Mouse (Mus musculus) hematopoietic stem cell, adult 5-6 weeks (primary cell): ENCODE measurements around the gene Nvl. TPM values are rescaled to one million over a fixed set of nuclear protein-coding genes. Genes with fewer than 3 reads are reported as not detected.

Experiments used
- ATAC-seq, 2 experiments: fragments of 125-278 bp in 1 of 2; replicated peaks in 1 of 2; 2 replicates each; pipeline ENCODE4 v1.8.0; 2016 to 2017; ENCODE audit warnings: inconsistent platforms in 2 of 2, mild to moderate bottlenecking in 2 of 2, moderate number of reproducible peaks in 2 of 2, low read depth in 1 of 2, moderate TSS enrichment in 1 of 2; ENCODE audit not compliant: low FRiP score in 2 of 2, poor library complexity in 2 of 2, severe bottlenecking in 2 of 2, insufficient read depth in 1 of 2, low TSS enrichment in 1 of 2
- total RNA-seq: library from RNA; stranded (forward); fragments of 172-1452, 232-1000 nt; gene quantifications from 2 replicates; pipeline ENCODE4 v1.2.3, GENCODE M21; 2017

Gene Nvl
- total RNA-seq, 1 experiment from 2014 or later: 27.7 TPM

- no peak for ATAC-seq
Measured at GRCm38 (mm10) chr1:181117112-181117511, 26.9 kb downstream of the Nvl start.

DNA sequence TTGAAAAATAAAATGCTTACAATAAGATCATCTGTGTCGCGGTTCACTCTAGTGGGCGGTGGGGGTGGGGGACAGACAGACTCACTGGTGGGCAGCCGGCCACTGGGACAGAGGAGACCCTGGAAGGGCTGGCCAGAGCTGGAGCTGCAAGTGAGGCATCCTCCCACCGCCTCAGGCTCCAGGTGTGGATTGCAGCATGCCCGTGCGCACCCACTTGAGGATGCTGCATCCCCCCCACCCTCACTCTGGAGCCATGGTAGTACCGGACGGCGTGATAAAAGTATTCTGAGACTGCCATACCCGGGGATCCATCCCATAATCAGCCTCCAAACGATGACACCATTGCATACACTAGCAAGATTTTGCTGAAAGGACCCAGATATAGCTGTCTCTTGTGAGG lies 54.0 kb downstream of the Nvl start:
- ATAC-seq: no peak

- no peak for ATAC-seq
Measured at GRCm38 (mm10) chr1:181084021-181084420, 60.0 kb downstream of the Nvl start.

DNA sequence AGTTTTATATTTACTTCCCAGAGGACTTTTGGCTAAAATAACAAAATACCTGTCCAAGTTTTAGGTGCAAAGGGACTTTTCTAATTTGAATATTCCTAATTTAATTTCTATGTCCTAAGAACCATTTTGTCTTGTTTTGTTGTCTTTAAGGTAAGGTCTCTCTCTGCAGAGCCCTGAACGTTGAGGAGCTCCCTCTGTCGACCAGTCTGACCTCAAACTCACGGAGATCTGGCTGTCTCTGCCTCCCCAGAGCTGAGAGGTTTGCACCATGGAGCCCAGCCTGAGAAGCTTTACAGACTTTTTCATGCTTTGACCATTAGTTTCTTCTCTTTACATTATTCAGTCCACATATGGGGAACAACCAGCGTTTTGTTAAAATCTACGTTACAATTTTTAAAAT lies 70.9 kb downstream of the Nvl start:
- ATAC-seq: no peak

GRCm38 (mm10) chr1:181069671-181070070 lies 74.3 kb downstream of the Nvl start:
- ATAC-seq: no peak

- no peak for ATAC-seq
Measured at GRCm38 (mm10) chr1:181068344-181068743, 75.7 kb downstream of the Nvl start.

- ATAC-seq: no peak
Measured at GRCm38 (mm10) chr1:181064648-181065047, 79.4 kb downstream of the Nvl start.

- no peak for ATAC-seq
Measured at GRCm38 (mm10) chr1:181063991-181064390, 80.0 kb downstream of the Nvl start.

- ATAC-seq: no peak
Measured at GRCm38 (mm10) chr1:181061784-181062485, 82.1 kb downstream of the Nvl start.

- ATAC-seq: no peak
Measured at GRCm38 (mm10) chr1:181052898-181053297, 91.1 kb downstream of the Nvl start.

DNA sequence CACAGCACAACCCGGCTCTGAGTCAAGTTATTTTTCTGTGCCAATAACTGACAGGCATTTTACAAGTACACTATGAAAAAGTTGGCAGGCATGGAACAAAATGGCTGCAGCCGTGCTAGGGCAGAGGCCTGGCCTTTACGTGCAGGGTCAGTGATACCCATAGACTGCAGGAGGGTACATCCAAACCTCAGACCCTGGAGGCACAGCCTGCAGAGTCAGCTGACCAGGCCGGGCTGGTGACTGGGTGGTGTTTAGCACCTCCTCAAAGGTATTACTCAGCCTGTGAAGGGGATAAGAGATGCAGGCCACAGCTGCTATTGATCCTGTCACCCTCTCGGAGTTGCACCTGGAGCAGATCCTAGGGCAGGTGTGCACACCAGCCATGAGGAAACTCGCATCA lies 93.1 kb downstream of the Nvl start, which contains the start of gene 9130409I23Rik:
Gene 9130409I23Rik (plus strand): TSS at position 301 of the 400 bp plus-strand sequence.
- no peak for ATAC-seq

- no peak for ATAC-seq
Measured at GRCm38 (mm10) chr1:181049328-181049842, 94.6 kb downstream of the Nvl start.

DNA sequence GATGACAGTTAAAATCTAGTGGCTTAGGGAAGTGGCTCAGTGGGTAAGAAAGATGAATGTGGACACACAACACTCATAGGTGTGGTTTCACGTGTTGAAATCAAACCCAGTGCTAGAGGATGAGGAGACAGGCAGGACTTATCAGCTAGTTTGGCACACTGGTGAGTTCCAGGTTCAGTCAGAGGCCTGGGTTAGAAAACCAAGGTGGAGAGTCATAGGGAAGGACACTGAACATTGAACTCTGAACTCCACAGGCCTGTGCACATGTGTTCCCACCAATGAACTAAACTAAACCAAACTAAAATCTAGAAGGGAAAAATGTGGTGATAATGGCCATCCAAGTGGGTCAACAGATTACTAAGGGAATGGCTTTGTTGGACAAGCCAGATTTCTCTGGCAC lies 96.5 kb downstream of the Nvl start:
- ATAC-seq: no peak

- peak; percentile 42 to 45; a peak in 1 of 4 replicates for ATAC-seq
Measured at GRCm38 (mm10) chr1:181039652-181040051, 104.4 kb downstream of the Nvl start.

GRCm38 (mm10) chr1:181037623-181038022 lies 106.4 kb downstream of the Nvl start:
- ATAC-seq: peak in 1 of 2 experiments; percentile 32; a peak in 1 of 4 replicates

Other genes starting within 250 kb of the Nvl start
- 21.5 and 25.4 TPM in 2 replicates for gene Pycr2, start 239.9 kb downstream of the Nvl start, total RNA-seq
- 0.45 and 2.9 TPM in 2 replicates for gene Lefty1, start 209.2 kb downstream of the Nvl start, total RNA-seq
- 21.8 and 25.5 TPM in 2 replicates for gene Tmem63a, start 201.9 kb downstream of the Nvl start, total RNA-seq
- 3.9 TPM in 2 replicates for gene Ephx1, start 123.3 kb downstream of the Nvl start, total RNA-seq
- gene 9130409I23Rik, start 93.0 kb downstream of the Nvl start, total RNA-seq: not detected in 2 replicates
- 68.4 and 80.9 TPM in 2 replicates for gene Cnih4, start 489 bp upstream of the Nvl start, total RNA-seq
- gene Wdr26, start 67.8 kb upstream of the Nvl start, total RNA-seq: 95.9 and 106 TPM in 2 replicates
- gene Cnih3, start 208.4 kb upstream of the Nvl start, total RNA-seq: not detected in 2 replicates